Mouse (Mus musculus) mouse trophoblast stem cell (cell line): Measurements from ENCODE around the gene Egf.

Experiments
- in situ Hi-C, 2 experiments: fragments of 300-500 bp; cut with MseI, MboI; formaldehyde crosslinking; loops; 2 replicates in 1 of 2; 3 replicates in 1 of 2; pipeline ENCODE4 v1.15.1; 2025

The Egf gene

DNA sequence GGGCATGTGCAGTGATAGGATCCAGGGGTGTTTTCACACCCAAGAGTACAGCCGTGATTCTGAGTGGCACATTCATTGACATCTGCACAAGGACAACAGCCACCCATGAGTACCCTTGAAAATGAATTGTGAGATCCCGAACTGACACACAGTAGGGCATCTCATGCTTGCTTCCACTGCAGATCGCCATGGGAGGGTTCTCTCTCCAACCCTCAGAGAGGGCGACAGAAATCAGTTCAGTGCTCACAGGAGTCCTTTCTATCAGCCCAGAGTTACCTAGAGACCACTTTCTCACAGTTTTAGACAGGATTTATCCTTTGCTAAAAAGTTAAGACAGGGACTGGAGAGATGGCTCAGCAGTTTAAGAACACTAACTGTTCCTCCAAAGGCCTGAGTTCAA, 31.8 kb downstream of the Egf start:
- in situ Hi-C loops, result no loop called here

GRCm38 (mm10) chr3:129714542-129715145, 40.5 kb downstream of the Egf start:
- in situ Hi-C loops, result no loop called here

- in situ Hi-C loops, result no loop called here
Measured at GRCm38 (mm10) chr3:129708157-129708556, 47.0 kb downstream of the Egf start.

- in situ Hi-C loops, result loop anchor here in 1 of 2 experiments (25.0 kb wide), 1 partner anchor 262 kb away; no protein-coding TSS in a partner anchor
Measured at GRCm38 (mm10) chr3:129698882-129699281, 56.2 kb downstream of the Egf start.

- in situ Hi-C loops, result loop anchor here in 1 of 2 experiments (25.0 kb wide), 1 partner anchor 261 kb away; no protein-coding TSS in a partner anchor
Measured at GRCm38 (mm10) chr3:129698365-129698764, 56.8 kb downstream of the Egf start.

- in situ Hi-C loops, result loop anchor here in 1 of 2 experiments (25.0 kb wide), 1 partner anchor 260 kb away; no protein-coding TSS in a partner anchor
Measured at GRCm38 (mm10) chr3:129697691-129698090, 57.4 kb downstream of the Egf start.

DNA sequence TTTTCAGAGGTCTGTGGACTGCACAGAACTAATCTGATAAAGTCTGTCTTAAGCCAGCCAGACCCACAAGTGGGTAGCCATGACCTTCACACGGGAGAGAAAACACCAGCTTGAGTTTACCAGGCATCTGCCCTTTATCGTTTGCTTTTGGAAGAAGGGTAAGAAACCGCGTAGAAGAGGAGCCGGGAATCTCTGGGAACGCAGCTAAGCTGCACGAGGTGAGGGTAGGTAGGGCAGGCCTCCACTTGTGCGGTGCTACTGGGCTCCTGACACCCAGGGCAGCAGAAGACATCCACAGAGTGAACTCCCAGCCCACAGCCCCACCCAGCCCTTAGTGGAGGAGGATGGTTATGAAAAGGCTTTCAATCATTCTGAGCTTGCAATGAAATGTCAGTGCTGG, 59.2 kb downstream of the Egf start:
- in situ Hi-C loops, result loop anchor here in 1 of 2 experiments (25.0 kb wide), 1 partner anchor 259 kb away; no protein-coding TSS in a partner anchor

- in situ Hi-C loops, result loop anchor here in 1 of 2 experiments (25.0 kb wide), 1 partner anchor 256 kb away; no protein-coding TSS in a partner anchor
Measured at GRCm38 (mm10) chr3:129693581-129693980, 61.5 kb downstream of the Egf start.

GRCm38 (mm10) chr3:129692816-129693215, 62.3 kb downstream of the Egf start:
- in situ Hi-C loops, result loop anchor here in 1 of 2 experiments (25.0 kb wide), 1 partner anchor 256 kb away; no protein-coding TSS in a partner anchor

- in situ Hi-C loops, result loop anchor here (5.0 to 25.0 kb wide), 3 partner anchors 250 to 385 kb away; no protein-coding TSS in a partner anchor
Measured at GRCm38 (mm10) chr3:129687429-129687828, 67.7 kb downstream of the Egf start.

- in situ Hi-C loops, result loop anchor here (5.0 to 25.0 kb wide), 3 partner anchors 250 to 385 kb away; no protein-coding TSS in a partner anchor
Measured at GRCm38 (mm10) chr3:129686698-129687333, 68.3 kb downstream of the Egf start.

DNA sequence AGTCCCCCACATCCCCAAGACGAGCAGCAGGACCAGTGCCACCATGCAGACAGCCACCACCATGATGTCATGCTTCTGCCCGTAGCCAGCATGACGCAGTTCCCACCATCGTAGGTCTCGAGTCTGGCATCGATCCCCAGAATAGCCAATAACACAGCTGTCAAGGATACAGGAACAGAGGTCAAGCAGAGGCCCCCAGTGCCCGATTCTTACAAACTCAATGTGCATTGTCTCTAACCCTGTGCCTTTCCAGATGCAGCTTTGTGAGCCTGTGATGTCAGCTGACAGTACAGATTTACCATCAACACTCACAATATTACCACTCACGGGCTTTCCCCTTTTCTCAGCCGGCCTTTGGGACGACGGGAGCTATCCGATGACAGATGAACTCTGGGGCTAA, 68.9 kb downstream of the Egf start:
- in situ Hi-C loops, result loop anchor here (5.0 to 25.0 kb wide), 3 partner anchors 249 to 384 kb away; no protein-coding TSS in a partner anchor

GRCm38 (mm10) chr3:129683060-129683679, 71.9 kb downstream of the Egf start:
- in situ Hi-C loops, result loop anchor here in 1 of 2 experiments (25.0 kb wide), 1 partner anchor 246 kb away; no protein-coding TSS in a partner anchor

DNA sequence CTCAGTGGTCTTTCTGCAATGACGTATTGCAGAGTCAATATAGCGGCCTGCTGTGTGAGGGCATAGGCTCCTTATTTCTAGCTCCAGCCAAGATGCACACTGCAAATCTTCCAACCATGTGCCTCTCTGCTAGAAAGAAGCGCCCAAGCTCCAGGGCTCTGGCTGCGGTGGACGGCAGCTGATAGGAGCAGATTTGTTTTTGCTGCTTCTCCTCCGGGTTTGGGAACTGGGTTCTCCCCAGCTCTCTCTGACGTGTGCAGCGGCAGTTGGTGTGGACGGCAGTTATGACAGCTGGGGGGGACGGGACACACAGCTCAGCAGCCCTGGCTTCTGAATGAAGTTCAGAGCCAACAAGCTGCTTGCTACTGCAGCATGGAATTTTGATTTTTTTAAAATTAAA, 72.7 kb downstream of the Egf start:
- in situ Hi-C loops, result loop anchor here in 1 of 2 experiments (25.0 kb wide), 1 partner anchor 245 kb away; no protein-coding TSS in a partner anchor

DNA sequence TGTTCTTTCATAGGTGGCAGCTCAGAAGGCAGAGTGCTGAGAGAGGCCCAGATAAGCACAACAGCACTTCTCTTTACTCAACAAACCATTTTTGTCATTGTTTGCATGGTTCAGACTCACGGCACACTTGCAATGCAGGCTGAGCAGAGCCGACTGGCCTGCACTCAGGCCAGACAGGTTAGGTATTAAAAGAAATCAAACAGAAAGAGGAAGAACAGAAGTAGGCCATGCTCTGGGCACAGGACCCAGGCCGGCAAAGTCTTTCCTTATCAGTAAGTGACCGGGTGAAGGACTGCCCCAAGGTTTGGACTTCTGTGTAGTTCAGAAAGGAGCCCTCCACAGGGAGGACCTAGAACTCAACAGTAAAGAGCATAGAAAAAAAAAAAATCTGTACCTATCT, 73.3 kb downstream of the Egf start:
- in situ Hi-C loops, result loop anchor here in 1 of 2 experiments (25.0 kb wide), 1 partner anchor 245 kb away; no protein-coding TSS in a partner anchor

- in situ Hi-C loops, result loop anchor here in 1 of 2 experiments (25.0 kb wide), 1 partner anchor 243 kb away; no protein-coding TSS in a partner anchor
Measured at GRCm38 (mm10) chr3:129680258-129680657, 74.9 kb downstream of the Egf start.

DNA sequence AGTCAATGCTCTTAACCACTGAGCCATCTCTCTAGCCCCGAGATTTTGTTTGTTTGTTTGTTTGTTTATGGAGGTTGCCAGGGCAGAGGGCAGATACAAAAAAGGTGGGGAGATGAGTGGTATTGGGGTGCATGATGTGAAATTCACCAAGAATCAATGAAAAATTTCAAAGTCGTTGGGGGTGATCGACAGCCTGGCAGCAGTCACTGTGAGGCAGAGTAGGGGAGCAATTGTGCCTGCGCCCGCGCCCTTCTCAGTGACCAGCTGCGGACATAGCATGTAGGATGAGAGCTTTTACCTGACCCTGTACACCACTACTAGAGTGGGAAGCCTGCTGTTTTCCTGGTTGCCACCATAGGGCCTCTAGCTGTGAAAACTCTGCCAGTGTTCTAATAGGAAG, 79.2 kb downstream of the Egf start:
- in situ Hi-C loops, result loop anchor here in 1 of 2 experiments (25.0 kb wide), 1 partner anchor 239 kb away; no protein-coding TSS in a partner anchor

DNA sequence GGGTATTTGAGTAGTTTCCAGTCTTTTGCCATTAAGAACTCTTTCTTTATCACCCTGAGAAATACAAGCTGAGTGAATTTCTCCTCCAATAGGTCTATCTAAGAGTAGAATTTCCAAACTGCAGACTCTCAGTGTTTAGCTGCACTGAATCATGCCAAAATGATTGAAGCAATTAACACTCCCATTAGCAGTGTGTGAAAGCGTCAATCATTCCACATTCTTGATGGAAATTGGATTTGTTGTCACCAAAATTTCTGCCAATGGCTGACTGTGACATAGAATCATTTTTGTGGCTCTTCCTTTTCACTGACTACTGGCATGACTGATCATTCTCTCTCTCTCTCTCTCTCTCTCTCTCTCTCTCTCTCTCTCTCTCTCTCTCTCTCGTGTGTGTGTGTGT, 91.2 kb downstream of the Egf start:
- in situ Hi-C loops, result no loop called here

GRCm38 (mm10) chr3:129658776-129659175, 96.3 kb downstream of the Egf start:
- in situ Hi-C loops, result no loop called here

DNA sequence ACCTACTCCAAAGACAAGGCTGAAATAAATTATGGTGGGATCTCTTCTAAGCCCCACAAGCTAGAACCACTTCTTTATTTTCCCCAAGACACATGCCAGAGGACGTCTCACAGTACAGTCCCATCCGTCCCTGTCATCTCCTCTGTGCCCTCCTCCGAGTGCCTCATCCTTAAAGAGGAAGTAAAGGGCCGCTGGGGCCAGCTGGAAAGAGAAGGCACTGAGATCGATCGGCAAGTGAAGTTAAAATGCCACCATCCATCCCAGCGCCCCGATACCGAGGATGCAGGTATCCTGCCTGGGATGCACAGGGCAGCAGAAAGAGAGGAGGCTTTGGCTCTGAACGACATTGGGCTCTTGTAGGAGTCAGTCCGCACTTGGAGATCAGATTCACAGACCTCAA, 97.3 kb downstream of the Egf start:
- in situ Hi-C loops, result no loop called here

- in situ Hi-C loops, result no loop called here
Measured at GRCm38 (mm10) chr3:129657222-129657621, 97.9 kb downstream of the Egf start.

DNA sequence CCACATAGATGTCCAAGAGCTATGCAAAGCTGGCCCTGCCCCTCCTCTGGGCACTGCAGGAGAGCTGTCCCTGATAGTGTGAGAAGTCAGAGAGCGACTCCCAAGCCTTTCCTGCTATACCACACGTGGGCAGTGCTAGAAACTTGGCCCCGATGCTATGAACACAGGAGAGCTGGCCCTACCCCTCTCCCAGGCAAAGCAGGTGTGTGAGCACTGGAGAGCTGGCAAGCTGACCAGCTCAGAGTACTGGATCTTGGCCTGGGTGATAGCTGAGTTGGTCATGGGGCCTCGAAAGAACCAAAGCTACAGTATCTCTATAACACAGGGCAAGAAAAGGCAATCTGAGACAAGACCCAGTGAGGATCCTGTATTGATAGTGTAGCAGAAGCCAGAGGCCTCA, 98.6 kb downstream of the Egf start:
- in situ Hi-C loops, result no loop called here
